Mouse (Mus musculus) frontal cortex, postnatal 14 days (tissue): ENCODE data around the gene Itprip.

Experiments
- DNase-seq, 2 experiments: peaks; one replicate each; pipeline ENCODE4 v3.0.0; 2022; ENCODE audit warnings: low spot score in 2 of 2

Itprip gene

GRCm38 (mm10) chr19:47915251-47915650, 3.8 kb downstream of the Itprip start:
- DNase-seq, result no peak

DNA sequence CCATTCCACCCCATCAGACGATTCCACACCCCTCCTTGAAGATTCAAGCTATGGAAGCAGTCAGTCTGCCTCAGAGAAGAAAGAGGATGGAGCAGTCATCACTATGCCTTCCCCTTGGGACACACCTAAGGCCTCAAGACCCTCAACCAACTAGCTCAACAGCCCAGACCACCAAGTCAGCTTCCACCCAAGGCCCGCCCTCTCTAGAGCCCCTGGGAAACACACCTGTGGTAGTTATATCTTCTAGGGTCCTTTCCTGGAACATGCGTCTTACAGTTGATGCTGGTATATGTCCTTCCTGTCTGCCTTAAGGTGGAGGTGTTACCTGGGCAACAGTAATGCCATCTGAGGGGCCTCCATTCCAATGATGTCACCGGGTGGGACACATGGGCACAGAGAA, 4.9 kb downstream of the Itprip start:
- DNase-seq, result no peak

DNA sequence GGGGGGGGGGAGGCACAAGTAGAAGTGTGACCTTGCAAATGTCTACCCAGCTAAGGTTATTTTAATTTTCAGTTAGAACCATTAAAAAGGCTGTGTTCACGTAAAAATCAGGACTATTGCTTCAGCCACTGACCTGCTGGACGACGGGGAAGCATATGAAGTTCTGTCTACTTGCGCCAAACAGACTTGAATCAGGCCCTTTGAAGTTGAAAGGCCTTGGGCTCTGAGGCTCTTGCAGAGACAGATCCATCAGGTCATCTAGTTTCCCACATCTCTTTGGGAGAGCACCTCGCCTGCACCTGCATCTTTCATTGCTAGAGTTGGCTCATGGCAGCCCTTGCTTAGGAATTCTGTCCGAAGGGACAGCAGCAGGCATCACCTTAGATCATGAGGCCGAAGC, 5.8 kb downstream of the Itprip start:
- DNase-seq, result no peak

GRCm38 (mm10) chr19:47910751-47911150, 8.3 kb downstream of the Itprip start:
- no peak for DNase-seq

DNA sequence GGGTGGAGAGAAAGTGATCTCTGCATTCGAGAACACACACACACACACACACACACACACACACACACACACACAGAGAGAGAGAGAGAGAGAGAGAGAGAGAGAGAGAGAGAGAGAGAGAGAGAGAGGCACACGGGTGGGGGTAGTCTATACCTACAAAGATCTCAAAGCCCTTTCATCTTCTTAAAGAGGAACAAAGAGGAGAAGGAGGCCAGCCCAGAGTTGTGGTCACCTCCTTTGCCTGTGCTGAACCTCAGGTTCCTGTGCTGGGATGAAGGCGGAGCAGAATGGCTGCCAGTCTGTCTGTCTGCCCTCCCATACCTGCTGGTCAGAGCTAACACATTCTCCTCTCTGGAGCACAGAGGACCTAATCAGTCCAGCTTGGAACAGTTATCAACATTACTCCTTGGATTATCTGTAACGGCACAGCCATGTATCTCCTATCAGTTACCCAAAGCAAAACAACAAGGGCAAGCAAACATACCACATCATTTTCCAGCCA, 8.9 kb downstream of the Itprip start:
- no peak for DNase-seq

DNA sequence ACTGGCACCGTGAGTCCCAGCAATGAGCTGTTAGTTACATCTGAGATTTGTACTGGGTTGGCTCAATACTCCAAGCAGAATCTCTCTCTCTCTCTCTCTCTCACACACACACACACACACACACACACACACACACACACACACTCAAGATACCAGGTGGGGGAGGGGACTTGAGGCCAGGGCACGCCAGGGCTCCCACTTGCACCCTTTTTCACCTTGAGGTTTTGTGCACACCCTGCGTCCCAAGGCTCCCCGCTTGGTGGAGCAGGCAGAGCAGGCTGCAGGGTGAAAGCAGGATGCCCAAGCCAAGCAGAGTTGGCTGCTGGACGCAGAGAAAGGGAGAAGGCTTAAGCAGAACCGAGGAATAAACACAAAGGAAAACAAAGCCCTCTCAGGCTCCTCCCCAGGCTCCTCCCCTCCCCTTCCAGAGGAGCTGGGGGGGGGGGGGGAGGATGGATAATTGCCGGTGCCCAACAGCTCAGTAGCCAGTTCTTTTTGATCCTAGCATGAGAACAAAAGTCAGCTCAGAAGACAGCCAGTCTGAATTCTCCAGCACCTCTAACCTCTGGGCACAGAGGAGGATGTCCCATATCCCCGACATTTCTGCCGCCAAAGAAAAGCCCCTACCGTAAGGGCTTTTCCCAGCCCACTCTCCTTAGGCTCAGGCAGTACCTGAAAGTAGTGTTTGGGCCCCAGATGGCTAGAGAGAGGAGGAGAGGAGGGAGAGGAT, 9.5 kb downstream of the Itprip start:
- DNase-seq, result no peak

DNA sequence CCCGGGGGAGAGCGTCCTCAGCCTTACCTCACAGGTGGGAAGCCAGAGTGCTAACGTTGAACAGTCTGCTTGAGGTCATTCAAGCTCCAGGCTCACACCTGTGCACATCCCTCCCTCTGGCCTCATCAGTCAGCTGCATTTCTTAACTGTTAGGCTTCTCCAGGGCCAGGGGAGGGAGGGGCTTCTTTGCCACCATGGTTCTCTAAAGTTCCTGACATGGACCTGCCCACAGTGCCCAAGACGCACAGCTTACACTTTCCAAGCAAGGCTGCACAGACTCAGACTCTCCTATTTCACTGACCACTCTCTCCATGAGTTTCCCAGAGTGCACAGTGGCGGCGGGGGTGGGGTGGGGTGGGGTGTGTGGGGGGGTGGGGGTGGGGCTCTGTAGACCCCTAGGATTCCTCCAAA, 10.1 kb downstream of the Itprip start:
- DNase-seq, result no peak

GRCm38 (mm10) chr19:47907596-47907995, 11.5 kb downstream of the Itprip start:
- no peak for DNase-seq

DNA sequence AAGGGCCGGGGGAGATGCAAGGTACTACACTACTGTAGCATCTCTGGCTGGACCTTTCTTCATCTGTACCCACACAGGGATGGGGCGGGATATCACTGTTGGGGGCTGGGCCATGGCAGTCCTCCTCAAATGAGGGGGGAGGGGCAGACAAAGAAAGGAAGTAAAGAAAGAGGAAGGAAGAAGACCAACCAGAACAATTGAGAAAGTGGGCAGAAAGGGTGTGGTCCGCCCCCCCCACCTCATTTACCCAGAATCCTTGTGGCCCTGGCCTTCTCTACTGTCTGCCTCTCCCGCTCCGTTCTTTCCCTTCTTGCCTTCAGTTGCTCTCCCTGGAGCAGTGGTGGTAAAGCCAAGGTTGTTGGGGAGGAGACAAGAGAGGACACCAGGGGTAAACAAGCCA, 13.5 kb downstream of the Itprip start:
- no peak for DNase-seq

- DNase-seq, result no peak
Observed at GRCm38 (mm10) chr19:47905081-47905480, 14.0 kb downstream of the Itprip start.

DNA sequence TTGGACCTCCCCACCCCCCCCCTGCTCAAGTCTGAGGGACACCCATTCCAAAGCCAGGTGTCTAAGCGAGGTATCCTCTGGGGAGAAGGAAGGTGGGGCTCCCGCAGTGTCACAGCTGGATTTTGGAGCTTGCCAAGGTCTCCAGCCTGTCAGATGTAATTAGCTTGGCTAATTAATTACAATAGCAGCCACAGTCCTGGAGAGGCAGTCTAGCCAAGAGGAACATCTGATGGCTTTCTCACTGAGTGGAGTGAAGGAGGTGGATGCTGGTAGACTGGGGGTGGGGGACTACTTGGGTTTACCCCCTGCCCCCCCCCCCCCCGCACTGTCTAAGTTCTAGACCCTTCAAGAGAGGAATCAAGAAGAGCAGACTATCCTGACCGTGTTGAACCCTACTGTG, 15.4 kb downstream of the Itprip start:
- no peak for DNase-seq

DNA sequence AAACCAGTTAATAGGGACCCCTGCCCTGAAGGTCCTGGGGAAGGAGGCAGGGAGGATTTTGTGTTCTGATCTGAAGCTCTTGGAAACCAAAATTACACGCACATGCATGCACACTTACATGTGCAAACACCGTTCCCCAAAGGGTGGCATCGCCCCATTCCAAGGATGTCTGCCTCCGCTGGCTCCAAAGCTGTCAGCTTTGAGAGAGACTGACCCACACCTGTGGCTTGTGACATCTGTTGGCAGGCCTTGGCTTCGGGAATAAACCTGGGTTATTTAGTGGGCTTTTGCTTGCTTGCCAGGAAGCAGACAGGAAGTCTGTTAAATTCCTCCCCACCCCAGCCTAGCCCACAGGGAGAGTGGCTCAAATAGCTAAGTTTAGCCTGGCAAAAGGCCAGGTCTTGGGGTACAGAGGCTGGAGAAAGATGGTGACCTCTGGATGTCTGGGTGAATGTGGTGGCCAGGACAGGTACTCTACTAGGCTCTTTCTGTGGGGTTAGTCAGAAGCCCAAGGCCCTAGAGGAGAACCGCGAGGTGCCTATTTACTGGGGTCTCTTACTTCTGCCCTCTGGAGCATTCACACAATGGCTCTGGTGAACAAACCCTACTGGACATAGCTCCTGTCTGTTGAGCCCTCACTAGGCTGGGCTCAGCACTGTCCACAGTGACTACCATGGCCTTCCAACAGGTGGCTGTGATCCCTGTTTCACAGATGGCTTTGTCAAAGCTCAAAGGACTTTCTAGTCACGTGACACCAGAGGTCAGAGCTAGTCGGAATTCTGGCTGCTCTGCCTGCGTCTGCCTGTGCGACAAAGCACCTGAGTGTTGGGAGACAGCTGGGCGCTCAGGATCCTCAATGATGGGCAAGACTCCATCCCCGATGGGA, 16.5 kb downstream of the Itprip start:
- DNase-seq, result no peak

DNA sequence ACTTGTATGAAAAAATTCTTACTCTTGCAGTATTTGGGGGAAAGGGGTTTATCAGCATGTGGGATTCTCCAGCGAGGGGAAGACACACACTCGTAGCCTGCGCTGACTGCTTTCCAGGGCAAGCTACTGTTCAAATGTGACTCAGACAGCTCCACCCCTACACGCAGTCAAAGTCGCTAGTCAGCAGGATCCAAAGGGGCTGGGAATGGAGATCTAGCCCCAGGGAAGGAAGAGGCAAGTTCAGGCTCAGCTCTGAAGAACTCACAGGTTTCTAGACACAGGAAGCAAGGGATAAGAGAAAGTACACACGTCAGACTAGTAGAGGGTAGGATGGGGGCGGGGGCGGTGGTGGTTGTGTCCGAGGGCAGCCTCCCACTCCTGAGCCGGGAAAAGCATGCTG, 18.5 kb downstream of the Itprip start:
- DNase-seq, result no peak

- no peak for DNase-seq
Observed at GRCm38 (mm10) chr19:47900012-47900411, 19.1 kb downstream of the Itprip start.

GRCm38 (mm10) chr19:47898472-47899079, 20.5 kb downstream of the Itprip start:
- DNase-seq, result no peak

GRCm38 (mm10) chr19:47893092-47893491, 26.0 kb downstream of the Itprip start:
- no peak for DNase-seq

DNA sequence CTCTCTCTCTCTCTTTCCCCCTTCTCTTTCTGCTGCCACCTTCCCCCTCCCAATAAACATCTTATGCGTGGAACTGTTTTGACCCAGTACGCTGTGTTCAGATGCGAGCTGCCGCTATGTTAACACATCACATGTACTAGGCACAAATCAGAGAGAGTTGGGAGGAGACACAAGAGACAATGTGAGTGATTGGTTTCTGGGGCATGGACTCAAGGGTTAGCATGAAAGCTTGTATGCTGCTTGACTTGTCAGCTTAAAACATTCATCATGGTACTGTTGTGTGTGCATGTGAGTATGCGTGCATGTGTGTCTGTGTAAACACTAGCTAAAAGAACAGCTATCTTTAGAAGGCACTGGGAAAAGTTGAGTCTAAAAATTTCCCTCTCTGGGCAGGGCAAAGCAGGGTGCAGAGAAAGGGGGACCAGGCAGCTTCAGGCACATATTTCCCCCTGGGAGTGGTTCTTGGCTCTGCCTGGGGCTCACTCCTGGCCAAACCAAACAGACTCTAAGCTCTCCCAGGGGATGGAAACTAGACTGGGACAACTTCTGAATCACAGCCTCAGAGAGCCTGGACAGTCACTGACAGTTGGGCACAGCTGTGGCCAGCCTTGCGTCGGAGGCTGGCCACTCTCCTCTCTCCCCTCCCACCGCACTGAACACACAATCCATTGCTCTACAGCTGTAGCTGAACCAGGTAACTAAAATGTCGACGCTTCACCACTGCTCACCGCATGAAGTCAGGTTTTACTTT, 27.4 kb downstream of the Itprip start:
- DNase-seq, result no peak

DNA sequence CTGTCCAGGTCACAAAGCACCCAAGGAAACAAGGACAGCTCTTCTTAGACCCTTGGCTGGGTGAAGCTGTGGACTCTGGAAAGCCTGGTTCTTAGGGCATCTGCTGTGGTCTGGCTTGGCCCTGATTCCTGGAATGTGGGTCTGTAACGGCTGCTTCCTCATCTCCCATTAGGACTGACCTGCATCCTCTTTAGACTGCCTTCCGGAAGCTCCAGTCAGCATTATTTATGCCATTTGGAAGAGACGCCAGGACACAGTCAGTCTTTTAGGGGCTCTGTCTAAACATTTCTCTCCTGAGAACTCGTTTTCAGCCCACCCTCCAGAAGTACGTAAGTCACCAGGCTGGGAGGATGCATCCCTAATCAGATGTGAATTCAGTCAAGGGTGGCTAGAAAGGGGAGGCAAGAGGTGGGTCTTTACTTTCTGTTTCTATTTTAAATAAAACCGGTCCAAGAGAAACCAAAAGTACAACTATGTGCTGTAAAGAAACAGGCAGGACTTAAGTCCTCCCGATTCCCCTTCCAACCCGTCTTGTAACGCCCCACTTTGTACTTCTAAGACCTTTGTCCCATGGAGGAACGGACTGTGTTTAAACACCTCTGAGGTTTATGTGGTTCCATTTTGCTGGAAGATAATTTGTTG, 28.5 kb downstream of the Itprip start:
- DNase-seq, result no peak

DNA sequence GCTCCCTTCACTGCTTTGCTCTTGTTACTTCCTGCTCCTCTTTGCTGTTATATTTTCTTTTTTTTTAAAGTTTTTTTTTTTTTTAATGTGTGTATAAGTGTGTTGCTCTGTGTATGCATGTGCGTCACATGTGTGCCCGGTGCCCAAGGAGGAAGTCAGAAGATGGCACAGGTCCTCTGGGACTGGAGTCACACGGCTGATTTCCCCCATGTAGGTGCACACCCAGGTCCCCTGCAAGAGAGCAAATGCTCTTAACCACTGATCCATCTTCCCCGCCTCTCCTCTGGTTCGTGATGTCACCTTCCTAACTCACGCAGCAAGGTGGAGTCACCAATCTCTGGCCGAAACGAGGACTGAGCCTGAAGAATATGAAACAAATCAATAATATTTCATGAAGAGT, 31.1 kb downstream of the Itprip start:
- no peak for DNase-seq

DNA sequence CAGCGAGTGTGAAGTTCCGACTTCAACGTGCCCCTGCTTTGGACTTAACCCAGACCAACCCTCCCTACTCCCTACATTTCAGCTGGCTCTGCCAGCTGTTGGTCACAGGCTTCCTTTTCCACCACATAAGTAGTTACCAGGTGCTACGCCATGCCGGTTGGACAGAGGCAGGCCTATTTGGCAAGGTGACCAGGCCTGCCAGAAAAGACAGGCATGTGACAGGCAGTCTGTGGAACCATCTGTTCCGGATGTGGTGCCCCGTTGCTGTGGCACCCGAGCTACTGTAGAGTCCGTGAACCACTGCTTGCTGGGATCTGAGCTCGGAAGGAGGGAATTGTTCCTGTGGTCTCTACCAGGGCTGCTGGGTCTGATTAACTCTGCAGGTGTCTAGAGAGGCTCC, 31.7 kb downstream of the Itprip start:
- no peak for DNase-seq

DNA sequence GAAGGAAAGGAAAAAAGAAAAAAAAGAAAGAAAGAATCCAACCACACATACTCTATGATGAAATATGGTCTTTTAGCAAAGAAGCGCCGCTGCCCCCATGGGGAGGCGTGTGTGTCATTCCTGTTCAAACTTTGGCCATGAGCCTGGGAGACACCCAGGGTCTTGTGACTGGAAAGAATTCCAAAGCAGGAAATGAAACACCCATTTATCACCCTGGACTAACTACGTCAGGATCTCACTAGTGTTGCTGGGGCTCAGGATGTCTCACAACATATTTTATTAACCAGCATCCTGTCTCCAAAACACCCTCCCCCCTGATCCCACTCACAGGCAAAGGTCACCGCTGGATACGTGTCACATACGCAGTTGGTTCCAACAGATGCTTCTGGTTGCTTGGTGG, 32.5 kb downstream of the Itprip start:
- DNase-seq, result no peak
